Mouse (Mus musculus) monocyte, adult 2 months (primary cell): Measurements from ENCODE around the gene E2f2.

Experiments used
- DNase-seq, 2 experiments: peaks; one replicate each; pipeline ENCODE4 v3.0.0; 2022; ENCODE audit warnings: low spot score in 2 of 2, low read depth in 1 of 2

The E2f2 gene

GRCm38 (mm10) chr4:136173210-136173715, 1.1 kb downstream of the E2f2 start:
- no peak for DNase-seq

- DNase-seq, result peak; percentile 75 to 81
Measured at GRCm38 (mm10) chr4:136174216-136175193, 2.3 kb downstream of the E2f2 start.

- no peak for DNase-seq
Measured at GRCm38 (mm10) chr4:136176022-136176552, 3.9 kb downstream of the E2f2 start.

GRCm38 (mm10) chr4:136177244-136177611, 5.0 kb downstream of the E2f2 start:
- no peak for DNase-seq

- DNase-seq, result no peak
Measured at GRCm38 (mm10) chr4:136177612-136178474, 5.6 kb downstream of the E2f2 start.

GRCm38 (mm10) chr4:136178475-136178921, 6.3 kb downstream of the E2f2 start:
- DNase-seq, result no peak

GRCm38 (mm10) chr4:136179456-136179855, 7.3 kb downstream of the E2f2 start:
- peak in 1 of 2 experiments; percentile 57 for DNase-seq

- peak; percentile 63 to 87 for DNase-seq
Measured at GRCm38 (mm10) chr4:136179998-136180397, 7.8 kb downstream of the E2f2 start.

GRCm38 (mm10) chr4:136180408-136181330, 8.5 kb downstream of the E2f2 start:
- DNase-seq, result peak in 1 of 2 experiments; percentile 59

- no peak for DNase-seq
Measured at GRCm38 (mm10) chr4:136181367-136181766, 9.2 kb downstream of the E2f2 start.

GRCm38 (mm10) chr4:136185375-136185774, 13.2 kb downstream of the E2f2 start:
- no peak for DNase-seq

- no peak for DNase-seq
Measured at GRCm38 (mm10) chr4:136186315-136186714, 14.1 kb downstream of the E2f2 start.

GRCm38 (mm10) chr4:136186739-136187472, 14.7 kb downstream of the E2f2 start:
- DNase-seq, result no peak

GRCm38 (mm10) chr4:136188973-136189737, 17.0 kb downstream of the E2f2 start:
- DNase-seq, result no peak

- no peak for DNase-seq
Measured at GRCm38 (mm10) chr4:136189912-136190311, 17.7 kb downstream of the E2f2 start.

- DNase-seq, result no peak
Measured at GRCm38 (mm10) chr4:136193571-136193970, 21.4 kb downstream of the E2f2 start.

GRCm38 (mm10) chr4:136195029-136195428, 22.8 kb downstream of the E2f2 start:
- DNase-seq, result no peak

- no peak for DNase-seq
Measured at GRCm38 (mm10) chr4:136195629-136196028, 23.4 kb downstream of the E2f2 start.

- DNase-seq, result no peak
Measured at GRCm38 (mm10) chr4:136196201-136196600, 24.0 kb downstream of the E2f2 start.
